Mouse (Mus musculus) liver, adult 2 months (tissue): ENCODE measurements at regions not wholly inside any gene's neighbourhood (a gene's known extent, or its start where the extent isn't known, plus 50 kb on each side); places are given as distances from the start of the nearest gene placed in this dataset.

Experiments
- DNase-seq: peaks from one replicate; pipeline ENCODE4 v3.0.0-alpha.2; 2011; ENCODE audit warnings: low read depth, low spot score; ENCODE audit errors: extremely low read depth
- H3K27ac ChIP-seq: fragments of 200-500 bp; replicated peaks from 2 replicates; pipeline ENCODE4 v1.5.1; 2012; ENCODE audit warnings: low read depth, mild to moderate bottlenecking, control low read depth, inconsistent platforms, low read length; ENCODE audit not compliant: insufficient read depth
- H3K27me3 ChIP-seq: fragments of 200-500 bp; 2 replicates; pipeline ENCODE4 v1.6.1; 2012; ENCODE audit warnings: mild to moderate bottlenecking, moderate library complexity, low read length, inconsistent platforms; ENCODE audit not compliant: control insufficient read depth, insufficient read depth
- H3K36me3 ChIP-seq: fragments of 200-500 bp; 2 replicates; pipeline ENCODE4 v1.6.1; 2012; ENCODE audit warnings: low read length, inconsistent platforms; ENCODE audit not compliant: control insufficient read depth, insufficient read depth
- H3K4me1 ChIP-seq: fragments of 200-500 bp; 2 replicates; pipeline ENCODE4 v1.6.1; 2011; ENCODE audit warnings: low read length; ENCODE audit not compliant: control insufficient read depth, insufficient read depth
- H3K4me3 ChIP-seq: fragments of 200-500 bp; 2 replicates; pipeline ENCODE4 v1.5.1; 2011; ENCODE audit warnings: low read depth, mild to moderate bottlenecking, control low read depth, low read length, moderate library complexity; ENCODE audit not compliant: insufficient read depth
- H3K79me2 ChIP-seq: fragments of 200-500 bp; 2 replicates; pipeline ENCODE4 v1.6.1; 2012; ENCODE audit warnings: inconsistent platforms, mild to moderate bottlenecking, low read length, moderate library complexity; ENCODE audit not compliant: control insufficient read depth, insufficient read depth
- H3K9ac ChIP-seq: fragments of 200-500 bp; 2 replicates; pipeline ENCODE4 v1.6.1; 2012; ENCODE audit warnings: low read depth, mild to moderate bottlenecking, control low read depth, inconsistent platforms, low read length
- CTCF ChIP-seq: fragments of 200-500 bp; IDR thresholded peaks from 2 replicates; pipeline ENCODE4 v1.5.1; 2011; ENCODE audit warnings: low read depth, low read length, control low read depth
- POLR2A ChIP-seq: fragments of 200-500 bp; IDR thresholded peaks from 2 replicates; pipeline ENCODE4 v1.6.1; 2011; ENCODE audit warnings: low read length, control low read depth; ENCODE audit not compliant: insufficient read depth; ENCODE audit errors: extremely low read depth
- WGBS: fragments of 180-500 bp; shearing (Covaris S2); methylation state at CpG from one replicate; pipeline ENCODE4 v1.1.7; 2018; 5-methylcytosine and 5-hydroxymethylcytosine counted together

DNA sequence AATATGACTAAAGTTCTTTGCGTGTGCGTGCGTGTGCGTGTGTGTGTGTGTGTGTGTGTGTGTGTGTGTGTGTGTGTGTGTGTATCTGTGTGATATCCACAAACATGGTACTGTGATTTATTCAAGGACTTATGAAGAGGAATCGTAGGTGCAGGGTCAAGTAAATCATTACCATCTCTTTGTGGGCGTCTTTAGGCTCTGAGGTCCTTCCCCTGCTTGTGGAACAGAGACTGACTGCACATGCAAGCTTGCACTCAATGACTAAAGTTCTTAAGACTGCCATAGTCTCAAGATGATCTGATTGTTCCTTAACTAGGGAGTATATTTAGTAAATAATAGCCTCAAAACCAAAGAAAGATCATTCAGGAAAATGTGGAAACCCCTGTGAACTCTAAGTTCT lies 241.1 kb downstream of the Rnf152 start:
- Histone ChIP-seq H3K27ac (peak overlapping the region; percentile 96), H3K4me1 (peaks cover 37% of the 10 kb centered on the region), H3K4me3 (no peak overlapping the region), H3K36me3 (no peaks in the 10 kb centered on the region), H3K79me2 (no peaks in the 10 kb centered on the region), H3K27me3 (no peaks in the 10 kb centered on the region), H3K9ac (no peak overlapping the region)
- WGBS, result 33% methylated on average over 6 of the region's 6 CpGs
- TF ChIP-seq CTCF, result no peak
- no peak for TF ChIP-seq POLR2A
- peak; percentile 88 for DNase-seq

DNA sequence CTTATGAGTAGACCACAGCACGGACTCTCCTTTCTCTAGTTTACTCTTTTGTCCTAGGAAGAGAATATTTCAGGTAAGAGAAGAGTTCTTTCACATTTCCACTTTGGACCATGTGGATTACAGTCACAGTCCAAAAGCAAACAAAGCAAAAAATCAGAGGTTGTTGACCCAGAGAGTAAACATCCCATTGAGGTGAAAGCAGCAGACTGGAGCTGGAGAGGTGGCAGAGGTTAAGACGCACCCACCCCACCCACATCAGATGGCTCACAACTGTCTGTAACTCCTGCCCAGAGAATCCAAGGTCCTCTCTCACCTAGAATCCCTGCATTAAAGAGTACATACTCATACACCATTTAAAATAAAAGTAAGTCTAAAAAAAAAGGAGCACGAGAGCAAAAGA lies 241.7 kb downstream of the Rnf152 start:
- Histone ChIP-seq H3K9ac (no peak overlapping the region), H3K4me1 (peaks cover 37% of the 10 kb centered on the region), H3K4me3 (no peak overlapping the region), H3K27me3 (no peaks in the 10 kb centered on the region), H3K27ac (peak overlapping the region; percentile 96), H3K36me3 (no peaks in the 10 kb centered on the region), H3K79me2 (no peaks in the 10 kb centered on the region)
- no peak for TF ChIP-seq CTCF
- no peak for TF ChIP-seq POLR2A
- WGBS, result 27% methylated on average over 3 of the region's 3 CpGs
- DNase-seq, result peak; percentile 100

DNA sequence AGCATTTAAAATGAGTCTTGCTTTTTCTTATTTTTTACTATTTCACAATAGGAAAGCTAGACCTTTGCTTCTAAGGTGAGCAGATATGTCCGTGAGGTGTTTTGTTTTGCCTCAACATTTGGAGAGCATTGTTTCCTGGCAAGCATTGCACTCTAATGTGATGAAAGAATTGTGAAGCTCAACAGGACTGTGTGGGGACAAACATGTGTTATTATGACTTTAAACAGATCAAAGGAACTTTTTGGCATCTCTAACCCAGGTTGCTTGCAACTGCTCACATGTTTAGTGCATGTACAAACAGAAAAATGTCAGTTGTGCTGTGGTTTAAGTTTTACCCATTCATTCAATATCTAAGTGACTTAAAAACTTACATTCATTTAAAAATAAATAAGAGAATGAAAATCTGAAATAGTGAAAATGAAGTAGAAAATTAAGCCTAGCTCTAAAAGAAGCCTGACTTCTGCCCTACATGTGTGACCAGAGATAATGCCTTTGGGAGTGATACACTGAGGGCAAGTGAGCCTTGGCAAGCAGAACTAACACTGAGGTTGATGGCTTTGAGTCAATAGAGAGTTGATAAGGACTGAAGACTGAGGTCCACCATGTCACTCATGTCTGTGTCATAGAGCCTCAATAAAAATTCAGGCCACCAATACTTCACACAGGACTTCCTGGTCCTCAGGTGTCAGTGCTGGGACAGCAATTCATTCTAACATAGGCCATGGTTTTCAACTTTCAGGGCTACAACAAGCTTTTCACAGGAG lies 243.6 kb downstream of the Rnf152 start:
- no peaks in the 10 kb centered on the region for H3K79me2 ChIP-seq
- H3K4me1 ChIP-seq, result peaks cover 28% of the 10 kb centered on the region
- WGBS, result 21% methylated on average over 1 of the region's 1 CpGs
- H3K4me3 ChIP-seq, result no peak overlapping the region
- no peak for TF ChIP-seq POLR2A
- no peak overlapping the region for H3K9ac ChIP-seq
- no peaks in the 10 kb centered on the region for H3K36me3 ChIP-seq
- H3K27me3 ChIP-seq, result no peaks in the 10 kb centered on the region
- peak overlapping the region; percentile 91 for H3K27ac ChIP-seq
- peak; percentile 99 for DNase-seq

DNA sequence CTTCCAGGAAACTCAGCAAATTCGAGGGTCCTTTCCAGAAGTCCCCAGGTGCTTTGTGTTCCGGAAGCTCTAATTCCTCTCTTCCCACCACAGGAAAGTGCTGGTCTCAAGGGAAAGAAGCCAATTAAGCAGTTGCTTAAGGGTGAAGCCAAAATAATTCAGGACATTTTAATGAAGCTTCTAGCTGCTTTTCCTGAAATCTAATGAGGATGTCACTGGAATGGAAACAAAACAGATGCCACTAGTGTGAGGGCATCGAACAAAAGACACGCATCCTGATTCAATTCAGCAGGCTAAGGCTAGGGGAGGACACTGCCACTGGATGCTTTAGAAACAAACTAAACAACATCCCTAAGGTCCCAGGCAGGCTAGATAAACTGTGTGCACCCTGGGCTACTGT lies 245.3 kb downstream of the Rnf152 start:
- Histone ChIP-seq H3K4me3 (no peak overlapping the region), H3K4me1 (peaks cover 24% of the 10 kb centered on the region), H3K27me3 (no peaks in the 10 kb centered on the region), H3K27ac (no peak overlapping the region), H3K9ac (no peak overlapping the region), H3K79me2 (no peaks in the 10 kb centered on the region), H3K36me3 (no peaks in the 10 kb centered on the region)
- no peak for TF ChIP-seq POLR2A
- TF ChIP-seq CTCF, result no peak
- 85% methylated on average over 4 of the region's 4 CpGs for WGBS
- no peak for DNase-seq

DNA sequence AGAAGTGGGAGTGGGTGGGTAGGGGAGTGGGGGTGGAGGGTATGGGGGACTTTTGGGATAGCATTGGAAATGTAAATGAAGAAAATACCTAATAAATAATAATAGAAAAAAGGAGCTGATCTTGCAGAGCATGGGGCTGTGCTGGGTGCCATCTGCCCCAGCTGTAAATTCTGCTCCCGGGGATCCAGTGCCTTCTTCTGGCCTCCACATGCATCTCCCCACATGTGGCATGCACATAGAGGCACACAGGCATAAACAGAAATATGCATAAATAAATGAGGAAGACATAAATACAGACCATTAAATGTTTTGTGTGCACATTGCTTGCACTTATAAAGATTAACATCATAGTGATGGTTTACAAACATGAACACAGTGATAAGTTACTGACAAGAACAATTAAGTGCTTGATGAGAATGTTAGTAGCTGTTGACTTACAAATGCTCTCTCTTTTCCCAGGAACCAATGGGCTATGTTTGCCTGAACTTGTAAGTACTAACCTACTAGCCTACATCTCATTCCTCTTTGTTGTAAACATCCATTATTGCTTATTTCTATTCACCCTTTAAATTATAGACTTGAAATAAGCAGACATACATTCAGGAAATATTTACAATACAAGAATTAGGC lies 245.8 kb downstream of the Rnf152 start:
- no peak for TF ChIP-seq CTCF
- no peak for TF ChIP-seq POLR2A
- Histone ChIP-seq H3K36me3 (no peaks in the 10 kb centered on the region), H3K4me3 (no peak overlapping the region), H3K79me2 (no peaks in the 10 kb centered on the region), H3K4me1 (peaks cover 22% of the 10 kb centered on the region), H3K9ac (no peak overlapping the region), H3K27ac (no peak overlapping the region), H3K27me3 (no peaks in the 10 kb centered on the region)
- no peak for DNase-seq
- WGBS, result 93% methylated on average over 1 of the region's 1 CpGs

DNA sequence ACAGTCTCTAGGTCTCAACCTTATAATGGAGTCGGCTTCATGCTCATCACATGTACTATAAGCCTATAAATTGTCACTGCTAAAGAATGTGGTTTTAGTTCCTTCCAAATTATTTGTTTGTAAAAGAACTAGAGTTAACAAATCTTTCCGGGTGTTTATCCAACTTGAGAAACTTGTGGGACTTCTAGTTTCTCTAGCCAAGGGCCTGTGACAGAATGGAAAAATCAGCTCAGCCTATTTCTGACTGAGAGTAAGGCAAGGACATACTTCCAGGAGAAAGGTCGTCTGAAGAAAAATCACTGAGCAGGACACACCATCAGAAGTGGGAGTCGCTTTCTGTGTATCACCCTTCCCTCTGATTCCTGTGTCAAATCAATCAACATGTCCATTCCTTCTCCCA lies 248.7 kb downstream of the Rnf152 start:
- TF ChIP-seq POLR2A (no peak), CTCF (no peak)
- 81% methylated on average over 4 of the region's 4 CpGs for WGBS
- no peaks in the 10 kb centered on the region for H3K36me3 ChIP-seq
- DNase-seq, result no peak
- no peak overlapping the region for H3K4me3 ChIP-seq
- H3K9ac ChIP-seq, result no peak overlapping the region
- no peaks in the 10 kb centered on the region for H3K27me3 ChIP-seq
- peaks cover 10% of the 10 kb centered on the region for H3K4me1 ChIP-seq
- H3K27ac ChIP-seq, result no peak overlapping the region
- no peaks in the 10 kb centered on the region for H3K79me2 ChIP-seq
